Mouse (Mus musculus): ENCODE results near the gene Slc50a1.

Slc50a1 gene

GRCm38 (mm10) chr3:89268916-89269315 lies 1.5 kb downstream of the Slc50a1 start:
- DNase-seq (ENCODE audit: low spot score in 2 of 2) = no peak

- DNase-seq (ENCODE audit: low spot score in 2 of 2) = peak in 1 of 2 experiments; percentile 85
Observed at GRCm38 (mm10) chr3:89266439-89266893, 3.9 kb downstream of the Slc50a1 start.

DNA sequence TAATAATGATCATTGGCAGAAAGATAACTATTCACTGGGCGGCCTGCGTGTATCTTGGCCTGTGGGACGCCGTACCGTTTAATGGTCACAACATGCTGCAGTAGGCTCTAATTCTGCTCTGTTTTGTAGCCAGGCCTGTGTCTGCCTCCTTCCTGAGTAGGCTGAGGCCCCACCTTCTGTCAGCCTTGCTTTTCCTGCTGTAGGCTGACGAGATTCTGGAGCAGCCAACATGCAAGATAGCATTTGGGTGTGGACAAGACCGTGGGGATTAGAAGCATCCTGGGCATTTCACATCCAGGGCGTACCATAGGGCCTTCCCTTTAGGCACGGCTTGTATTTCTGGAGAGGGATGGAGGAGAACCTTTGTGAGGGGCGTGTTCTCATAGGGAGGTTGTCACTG lies 8.0 kb downstream of the Slc50a1 start:
- DNase-seq (ENCODE audit: low spot score in 2 of 2) = no peak

DNA sequence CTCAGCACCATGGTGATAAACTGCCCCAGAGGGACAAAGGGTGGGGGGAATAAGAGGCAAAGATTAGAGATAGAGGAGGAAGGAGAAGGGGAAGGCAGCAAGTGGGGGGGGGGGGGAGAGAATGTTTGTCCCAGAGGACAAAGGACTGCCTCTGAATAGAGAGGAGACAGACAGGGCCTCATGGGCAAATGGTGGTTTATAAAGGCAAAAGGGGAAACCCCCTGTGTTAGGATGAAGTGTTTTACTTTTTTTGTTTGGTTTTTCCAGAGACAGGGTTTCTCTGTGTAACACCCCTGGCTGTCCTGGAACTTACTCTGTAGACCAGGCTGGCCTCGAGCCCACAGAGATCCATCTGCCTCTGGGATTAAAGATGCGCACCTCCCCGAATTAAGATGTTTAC lies 10.2 kb downstream of the Slc50a1 start:
- no peak for DNase-seq (ENCODE audit: low spot score in 2 of 2)

DNA sequence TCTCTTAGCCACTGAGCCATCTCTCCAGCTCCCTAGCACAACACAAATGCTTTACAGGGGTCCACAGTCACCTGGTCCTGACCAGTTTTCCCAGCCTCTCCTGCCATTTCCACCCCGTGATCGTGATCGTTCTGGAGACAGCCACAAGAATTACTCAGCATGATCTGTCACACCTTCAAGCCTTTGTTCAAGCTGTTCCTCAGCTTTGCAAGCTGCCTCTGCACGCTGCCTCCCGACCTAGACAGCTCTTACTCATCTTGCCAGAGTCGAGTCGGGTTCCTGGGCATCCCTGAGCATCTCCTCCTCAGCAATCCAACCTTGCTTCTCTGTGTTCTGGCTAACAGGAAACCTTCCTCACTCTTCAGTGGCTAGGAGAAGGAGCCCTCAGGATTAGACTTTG lies 11.3 kb downstream of the Slc50a1 start, which contains the start of gene Dpm3:
TSS of gene Dpm3 (plus strand) at position 283 of the 400 bp plus-strand sequence.
- DNase-seq (ENCODE audit: low spot score in 2 of 2) = no peak

DNA sequence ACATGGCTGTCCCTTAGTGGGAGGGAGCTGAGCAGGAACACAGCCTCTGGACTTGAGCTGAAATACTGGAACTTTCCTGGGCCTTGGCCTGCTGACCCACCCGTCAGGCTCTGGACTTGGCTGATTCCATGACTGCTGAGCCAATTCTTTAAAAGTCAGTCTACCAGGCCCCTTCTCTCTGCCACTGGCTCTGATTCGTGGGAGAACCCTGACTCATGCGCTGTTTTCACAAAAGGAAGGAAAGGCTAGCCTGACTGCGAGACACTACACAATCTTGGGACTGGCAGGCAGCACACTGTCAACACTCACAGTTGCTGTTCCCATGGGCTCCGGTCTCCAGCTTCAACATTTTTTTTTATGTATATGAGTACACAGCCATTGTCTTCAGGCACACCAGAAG lies 14.2 kb downstream of the Slc50a1 start:
- no peak for DNase-seq (ENCODE audit: low spot score in 2 of 2)

- no peak for DNase-seq (ENCODE audit: low spot score in 2 of 2)
Observed at GRCm38 (mm10) chr3:89254994-89255393, 15.4 kb downstream of the Slc50a1 start.

GRCm38 (mm10) chr3:89251365-89251895 lies 18.9 kb downstream of the Slc50a1 start:
- DNase-seq (ENCODE audit: low spot score in 2 of 2) = no peak

DNA sequence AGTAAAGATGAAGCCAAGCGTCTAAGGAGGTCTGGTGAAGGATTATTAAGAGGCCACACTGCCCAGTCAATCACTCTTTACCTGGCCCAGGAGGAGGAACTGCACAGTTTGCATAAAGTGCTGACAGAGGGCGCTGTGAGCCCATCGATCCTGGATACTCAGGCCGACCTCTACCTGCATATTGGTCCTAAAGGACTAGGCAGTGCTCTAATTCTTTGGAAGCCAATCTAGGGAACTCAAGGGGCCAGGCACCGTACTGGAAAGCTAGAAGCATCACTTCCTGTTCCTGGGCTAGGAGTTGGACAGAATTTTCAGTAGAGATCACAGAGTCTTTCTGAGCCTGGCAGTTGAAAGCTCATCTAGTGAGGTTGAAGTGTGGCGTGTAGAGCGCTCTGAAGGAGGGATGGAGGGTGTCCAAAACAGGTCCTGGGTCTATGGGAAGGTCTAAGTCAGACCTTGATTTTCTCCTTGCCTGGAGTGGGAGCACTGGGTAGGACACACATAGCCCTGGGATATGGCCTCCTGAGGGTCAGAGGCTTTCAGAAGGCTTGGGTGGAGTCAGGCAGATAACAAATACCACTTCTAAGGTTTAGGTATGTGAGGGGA lies 19.8 kb downstream of the Slc50a1 start:
- DNase-seq (ENCODE audit: low spot score in 2 of 2) = no peak

- no peak for DNase-seq (ENCODE audit: low spot score in 2 of 2)
Observed at GRCm38 (mm10) chr3:89247466-89247865, 22.9 kb downstream of the Slc50a1 start.

DNA sequence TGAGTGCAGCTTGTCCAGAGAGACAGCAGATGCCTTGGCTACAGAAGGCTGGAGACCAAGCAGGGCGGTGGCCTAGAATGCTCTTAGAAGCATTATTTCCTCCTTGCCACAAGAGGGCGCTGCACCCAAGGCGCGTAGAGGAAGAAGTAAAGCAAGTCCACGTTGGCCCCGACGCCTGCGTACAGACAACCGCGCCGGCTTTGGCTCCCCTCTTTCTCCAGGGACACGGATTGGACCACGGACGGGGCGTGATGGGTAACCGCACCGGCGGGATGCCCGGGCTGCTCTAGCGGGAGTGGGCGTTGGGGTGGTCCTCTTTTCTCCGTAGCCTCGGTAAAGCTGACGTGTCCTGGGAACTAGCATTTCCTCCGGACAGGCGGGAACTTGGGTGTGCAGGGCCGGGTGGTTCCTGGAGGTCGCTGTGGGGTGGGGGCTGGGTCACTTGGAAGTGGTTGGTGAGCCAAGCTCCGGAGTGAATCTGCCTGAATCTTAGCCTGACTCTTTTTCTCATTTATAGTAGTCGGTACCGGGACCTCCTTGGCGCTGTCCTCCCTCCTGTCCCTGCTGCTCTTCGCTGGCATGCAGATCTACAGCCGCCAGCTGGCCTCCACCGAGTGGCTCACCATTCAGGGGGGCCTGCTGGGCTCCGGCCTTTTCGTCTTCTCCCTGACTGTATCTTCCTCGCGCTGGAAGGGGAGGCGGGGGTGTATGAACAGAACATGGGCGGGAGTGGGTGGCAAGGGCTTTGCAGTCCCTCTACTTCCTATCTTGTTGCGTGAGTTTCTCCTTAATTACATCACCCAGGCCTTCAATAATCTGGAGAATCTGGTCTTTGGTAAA lies 23.9 kb downstream of the Slc50a1 start, which contains the start of gene Trim46:
TSS of gene Trim46 (minus strand) at position 49 of the 840 bp plus-strand sequence.
- peak; percentile 85 to 92 for DNase-seq (ENCODE audit: low spot score in 2 of 2)

DNA sequence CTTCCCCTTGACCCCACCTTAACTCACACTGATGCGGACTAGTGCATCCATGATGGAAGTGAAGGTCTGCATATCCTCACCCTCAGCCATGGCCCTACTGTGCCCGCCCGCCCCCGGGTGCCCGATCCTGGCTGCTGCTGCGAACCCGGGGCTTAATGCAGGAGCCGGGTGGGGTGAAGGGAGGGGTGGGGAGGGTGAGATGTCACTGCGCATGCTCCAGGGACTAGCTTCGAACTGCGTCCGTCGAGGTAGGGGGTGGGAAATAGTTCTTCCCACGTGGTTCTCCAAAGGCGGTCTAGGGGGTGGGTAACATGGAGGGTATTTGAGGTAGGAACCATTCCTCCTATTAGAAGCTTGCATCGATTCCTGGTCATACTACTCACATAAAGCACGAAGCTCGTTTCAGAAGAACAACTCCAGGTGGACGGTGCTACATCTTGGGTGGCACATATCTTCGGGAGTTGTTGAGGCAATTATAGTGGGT lies 24.6 kb downstream of the Slc50a1 start, which contains the start of gene Krtcap2:
TSS of gene Krtcap2 (plus strand) at position 279 of the 484 bp plus-strand sequence.
- DNase-seq (ENCODE audit: low spot score in 2 of 2) = peak; percentile 66 to 78

DNA sequence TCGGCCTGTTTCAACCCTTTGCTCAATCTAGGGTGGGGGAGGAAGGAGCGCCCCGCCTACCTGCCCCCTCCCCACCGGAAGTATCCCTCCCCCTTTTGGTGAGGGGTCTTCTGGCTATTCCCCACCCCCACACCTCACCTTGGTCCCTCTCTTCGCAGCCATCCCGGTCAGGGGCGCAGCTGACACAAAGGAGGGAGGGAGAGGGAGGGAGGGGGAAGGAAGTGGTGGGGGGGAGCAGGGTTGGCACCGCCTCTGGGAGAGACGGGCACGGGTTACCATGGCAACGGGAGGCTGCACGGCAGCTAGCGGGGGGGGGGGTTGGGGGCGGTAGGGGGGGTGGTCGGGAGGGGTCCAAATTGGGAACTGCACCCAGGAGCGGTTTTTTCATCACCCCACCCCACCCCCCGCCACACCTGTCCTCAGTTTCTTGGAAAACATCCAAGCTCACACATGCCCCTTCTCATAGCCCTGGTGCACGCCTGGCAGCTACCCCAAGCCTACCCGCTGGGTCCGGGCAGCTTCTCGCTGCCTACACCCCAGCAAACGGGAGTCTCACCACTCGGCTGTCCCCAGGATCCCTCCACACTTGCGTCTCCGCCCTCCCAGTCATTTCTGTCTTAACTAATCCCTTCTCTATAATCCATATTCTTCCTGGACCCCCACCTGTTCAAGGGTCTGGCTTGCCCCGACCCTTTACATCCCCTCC lies 25.2 kb downstream of the Slc50a1 start:
- DNase-seq (ENCODE audit: low spot score in 2 of 2) = peak; percentile 50 to 60

DNA sequence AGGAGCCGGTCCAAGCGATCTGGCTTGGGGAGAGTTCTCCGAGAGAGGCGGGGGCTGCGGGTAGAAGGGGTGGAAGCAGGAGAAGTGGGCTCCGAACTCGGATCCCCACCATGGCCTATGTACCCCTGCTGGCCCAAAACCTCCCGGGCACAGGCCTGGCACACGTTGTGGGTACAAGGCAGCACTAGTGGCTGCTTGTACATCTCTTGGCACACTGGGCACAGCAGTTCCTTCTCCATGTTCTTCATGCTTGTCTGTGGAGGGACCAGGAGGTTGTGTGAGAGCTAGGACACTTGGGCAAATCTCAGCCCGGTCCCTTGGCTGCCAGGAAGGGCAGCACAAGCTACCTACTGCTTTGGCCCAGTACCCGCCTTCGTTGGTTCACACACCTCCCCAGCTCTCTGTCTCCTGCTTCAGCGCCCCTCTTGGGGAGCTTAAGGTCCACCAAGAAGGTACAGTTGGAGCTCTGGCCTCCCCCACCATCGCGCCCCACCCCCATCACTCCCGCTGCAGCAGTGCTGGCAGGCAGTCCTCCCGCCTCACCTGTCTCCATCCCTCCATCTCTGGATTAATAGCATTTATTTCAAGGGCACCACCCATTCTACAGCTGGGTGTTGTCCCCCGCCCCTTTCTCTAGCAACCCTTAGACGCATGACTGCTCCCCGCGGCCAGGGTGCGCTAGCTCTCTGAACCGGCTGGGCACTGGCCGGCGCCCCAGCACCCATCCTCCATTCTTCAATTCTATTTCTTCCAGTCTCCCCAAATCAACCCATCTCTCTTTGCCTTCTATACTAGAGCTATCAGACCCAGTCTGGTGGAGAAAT lies 26.0 kb downstream of the Slc50a1 start:
- DNase-seq (ENCODE audit: low spot score in 2 of 2) = no peak

DNA sequence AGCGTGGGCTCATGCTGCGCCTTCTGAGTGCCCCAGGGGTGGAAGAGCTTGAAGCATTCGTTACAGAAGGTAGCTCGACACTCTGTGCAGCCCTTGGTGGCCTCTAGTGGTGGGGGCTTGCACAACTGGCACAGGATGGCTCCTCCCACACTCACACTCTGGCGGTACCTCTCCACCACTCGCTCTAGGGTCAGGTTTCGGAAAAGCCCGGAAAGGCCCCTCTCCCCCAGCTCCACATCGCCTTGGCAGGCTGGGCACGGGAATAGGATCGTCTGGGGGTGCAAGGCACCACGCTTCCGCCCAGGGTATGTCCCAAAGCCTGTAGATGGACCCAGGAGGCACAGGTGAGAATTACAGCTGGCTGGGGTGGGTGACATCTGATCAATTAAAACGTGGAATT lies 26.8 kb downstream of the Slc50a1 start:
- DNase-seq (ENCODE audit: low spot score in 2 of 2) = no peak

GRCm38 (mm10) chr3:89242331-89242895 lies 28.0 kb downstream of the Slc50a1 start:
- peak in 1 of 2 experiments; percentile 64 for DNase-seq (ENCODE audit: low spot score in 2 of 2)

DNA sequence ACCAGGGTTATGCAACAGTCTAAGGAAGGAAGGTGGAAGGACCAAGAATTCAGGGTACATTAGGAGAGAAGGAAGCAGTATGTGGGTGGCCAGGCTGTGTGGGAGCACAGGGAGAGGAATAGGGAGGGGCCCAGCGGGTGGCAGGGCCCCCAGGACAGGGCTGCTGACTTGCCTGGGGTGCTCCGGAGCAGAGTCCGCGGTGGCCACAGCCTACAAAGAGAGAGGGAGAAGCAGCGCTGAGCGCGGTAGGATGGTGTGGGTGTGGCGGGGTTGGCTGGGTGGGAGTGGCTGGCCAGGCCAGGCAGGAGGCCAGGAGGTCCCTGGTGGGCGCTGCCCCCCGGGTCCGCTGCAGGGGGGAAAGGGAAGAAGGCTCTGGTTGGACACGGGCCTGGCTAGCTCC lies 31.9 kb downstream of the Slc50a1 start:
- no peak for DNase-seq (ENCODE audit: low spot score in 2 of 2)

DNA sequence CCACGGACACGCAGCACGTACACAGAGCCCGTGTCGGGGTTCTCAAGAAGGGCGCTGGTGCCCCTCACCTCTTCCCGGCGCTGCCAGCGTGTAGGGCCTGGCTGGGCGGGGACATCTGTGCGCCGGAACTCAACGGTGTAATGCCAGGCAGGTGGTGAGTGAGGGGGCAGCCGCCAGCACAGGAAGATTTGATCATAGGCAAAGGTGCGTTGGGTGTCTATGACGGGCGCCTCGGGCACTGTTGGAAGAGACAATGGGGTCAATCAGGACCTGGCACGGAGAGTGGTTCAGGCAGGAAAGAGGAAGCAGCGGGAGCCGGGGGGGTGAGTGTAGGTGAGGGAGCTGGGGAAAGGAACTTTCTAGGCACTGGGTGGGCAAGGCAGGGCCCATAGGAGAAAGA lies 32.7 kb downstream of the Slc50a1 start:
- no peak for DNase-seq (ENCODE audit: low spot score in 2 of 2)

DNA sequence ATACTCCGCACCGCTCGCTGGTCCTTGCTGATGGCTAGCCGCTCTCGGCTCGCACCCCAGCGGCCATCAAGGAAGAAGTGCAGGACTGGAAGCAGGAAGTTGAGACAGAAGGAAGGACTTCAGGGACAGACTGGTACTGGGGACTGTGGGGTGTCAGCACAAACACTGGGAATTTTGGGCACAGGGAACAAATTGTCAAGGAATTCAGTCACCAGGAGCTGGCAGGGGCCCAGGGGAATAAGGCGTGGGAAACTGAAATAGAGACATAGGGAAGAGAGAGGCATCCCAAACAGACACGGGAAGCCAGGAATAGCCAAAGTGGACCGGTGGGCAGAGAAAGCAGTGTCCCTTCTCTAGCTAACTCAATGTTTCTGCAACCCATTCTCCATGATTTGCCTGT lies 33.9 kb downstream of the Slc50a1 start:
- peak in 1 of 2 experiments; percentile 60 for DNase-seq (ENCODE audit: low spot score in 2 of 2)

DNA sequence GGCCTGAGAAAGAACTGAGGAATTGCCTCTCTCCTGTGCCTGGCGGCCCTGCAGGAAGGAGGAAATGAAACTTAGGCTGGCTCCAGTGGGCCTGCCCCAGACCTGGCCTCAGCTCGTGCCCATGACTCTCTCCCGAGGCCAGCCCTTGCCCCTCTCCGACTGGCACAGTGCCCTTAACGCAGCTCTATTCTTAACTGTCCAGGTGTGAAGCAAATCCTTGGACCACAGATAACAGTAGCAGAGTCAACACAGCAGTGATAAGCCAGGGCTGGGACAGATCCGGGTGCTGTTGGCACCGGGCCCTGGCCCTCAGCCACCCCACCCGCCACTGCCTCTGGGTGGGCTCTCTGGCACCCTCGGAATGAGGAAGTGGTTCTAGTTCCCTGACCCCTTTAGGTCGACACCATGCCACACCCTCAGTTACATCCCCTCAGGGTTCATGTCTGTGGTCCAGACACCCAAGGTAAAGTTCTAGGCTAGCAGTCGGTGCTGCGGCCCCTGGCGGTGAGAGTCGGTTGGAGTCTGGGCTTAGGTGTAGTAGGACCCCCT lies 36.7 kb downstream of the Slc50a1 start:
- DNase-seq (ENCODE audit: low spot score in 2 of 2) = no peak

Data from left cerebral cortex, adult 9 months (tissue).